Mouse (Mus musculus) CD8-positive naive resting alpha-beta T cell, adult 2 months (primary cell): ENCODE data around the gene Olfr56.
"Not testable (repeated sequence)": the region's sequence is repeated elsewhere in the genome, so short reads cannot be mapped to it uniquely, and the experiment has no call there.

Experiments used
- DNase-seq, 2 experiments: peaks; one replicate each; pipeline ENCODE4 v3.0.0; 2022; ENCODE audit warnings: low read depth in 2 of 2, low spot score in 2 of 2

The Olfr56 gene

DNA sequence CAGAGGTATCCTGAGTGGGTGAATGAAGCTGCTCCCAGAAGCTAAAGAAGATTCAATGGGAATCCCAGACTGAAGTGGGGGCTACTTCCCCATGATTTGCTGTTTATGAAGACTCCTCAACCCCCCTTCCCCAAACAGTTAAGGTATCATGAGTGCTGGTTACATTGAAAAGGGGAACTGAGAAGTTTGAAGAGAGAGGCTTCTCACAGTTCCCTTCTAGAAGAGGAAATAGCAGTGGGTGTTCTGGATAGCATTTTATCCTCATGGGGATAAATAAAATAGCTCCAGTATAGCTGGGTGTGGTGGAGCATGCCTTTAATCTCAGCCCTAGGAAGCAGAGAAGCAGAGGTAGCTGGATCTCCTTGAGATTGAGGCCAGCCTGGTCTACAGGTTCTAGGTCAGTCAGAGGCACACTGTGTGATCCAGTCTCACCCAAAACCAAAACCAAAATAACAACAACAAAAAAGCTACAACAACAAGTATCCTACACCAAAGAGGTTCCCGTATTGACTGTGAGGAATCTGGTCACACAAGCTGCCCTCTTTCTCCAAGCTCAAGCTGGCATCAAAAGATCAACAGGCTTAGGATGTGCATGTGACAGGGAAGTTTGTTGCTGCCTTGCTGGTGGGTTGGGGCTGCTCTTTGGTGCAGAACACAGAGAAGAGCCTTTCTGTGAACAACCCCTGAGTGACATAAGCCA, at the start of gene Olfr56:
Olfr56 (plus strand) TSS at position 650 of the 700 bp plus-strand sequence.
- not testable (repeated sequence) for DNase-seq

DNA sequence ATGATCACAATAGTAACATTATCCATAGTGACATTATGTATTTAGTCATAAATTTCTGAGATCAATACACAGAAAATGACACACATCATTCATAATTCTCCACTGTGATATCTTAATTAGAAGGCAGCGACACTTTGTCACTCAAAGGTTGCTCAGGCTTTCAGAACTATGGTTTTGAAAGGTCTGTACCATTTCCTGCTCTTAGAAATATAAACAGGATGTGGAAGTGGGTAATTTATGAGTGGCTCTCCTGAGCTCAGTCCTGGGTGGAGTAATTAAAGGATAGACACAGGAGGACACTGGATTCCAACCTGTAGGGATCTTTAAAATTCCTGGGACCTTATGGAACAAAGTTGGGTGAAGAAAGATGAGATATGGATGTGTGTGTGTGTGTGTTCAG, 45.3 kb upstream of the Olfr56 start:
- peak in 1 of 2 experiments; percentile 19 for DNase-seq

DNA sequence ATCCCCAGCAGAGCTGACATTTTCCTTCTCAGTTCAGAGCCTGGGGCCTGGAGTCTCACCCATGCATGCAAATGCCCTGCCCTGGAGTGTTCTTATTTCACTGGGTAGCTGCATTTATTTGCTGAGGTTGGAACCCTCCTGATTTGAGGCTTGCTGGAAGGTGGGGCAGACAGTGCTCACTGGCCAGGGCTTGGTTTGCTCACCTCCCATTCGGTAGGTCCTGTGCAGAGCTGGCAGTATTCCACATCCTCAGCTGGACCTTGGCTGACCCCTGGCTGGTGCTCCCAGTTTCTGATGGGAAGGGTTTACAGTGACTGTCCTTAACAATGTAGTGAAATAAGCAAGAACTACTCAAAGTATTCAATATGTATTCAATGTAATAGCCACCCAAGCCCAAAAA, 44.8 kb upstream of the Olfr56 start:
- DNase-seq = not testable (repeated sequence)

DNA sequence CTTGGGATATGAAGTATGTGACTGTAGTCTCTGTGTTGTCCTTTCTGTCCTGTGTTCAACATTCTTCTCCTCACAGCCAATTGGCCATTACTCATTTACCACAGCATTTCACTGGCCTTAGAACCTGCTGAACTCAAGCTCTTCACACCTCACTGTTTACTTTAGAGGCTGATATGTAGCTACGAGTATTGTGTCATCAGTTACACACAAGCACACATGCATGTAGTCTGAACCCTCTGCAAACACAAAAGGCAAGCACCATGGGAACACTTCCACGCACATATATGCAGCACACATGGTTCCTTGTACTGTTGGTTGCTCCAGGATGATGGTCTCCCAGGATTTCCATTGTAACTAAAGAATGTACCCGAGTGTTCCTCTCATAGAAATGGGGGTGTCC, 43.4 kb upstream of the Olfr56 start:
- DNase-seq = not testable (repeated sequence)

DNA sequence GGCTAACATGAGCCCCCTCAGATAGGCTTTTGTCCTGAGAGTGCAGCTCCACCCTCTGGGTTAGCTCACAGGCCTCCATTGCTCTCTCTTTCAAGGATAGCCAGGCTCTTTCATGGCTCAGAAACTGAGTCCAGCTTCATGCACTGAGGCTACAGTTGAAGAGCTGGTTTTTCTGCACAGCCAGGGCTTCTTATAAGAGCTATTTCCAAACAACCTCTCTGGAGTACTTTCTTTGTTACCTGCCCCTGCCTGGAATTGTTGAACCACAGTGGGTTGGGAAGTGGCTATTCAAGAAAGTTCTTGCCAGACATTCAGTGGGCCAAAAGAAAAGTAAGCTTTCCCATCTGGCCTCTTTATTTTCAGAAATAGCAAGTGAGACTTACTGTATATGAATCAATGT, 39.4 kb upstream of the Olfr56 start:
- DNase-seq = not testable (repeated sequence)

DNA sequence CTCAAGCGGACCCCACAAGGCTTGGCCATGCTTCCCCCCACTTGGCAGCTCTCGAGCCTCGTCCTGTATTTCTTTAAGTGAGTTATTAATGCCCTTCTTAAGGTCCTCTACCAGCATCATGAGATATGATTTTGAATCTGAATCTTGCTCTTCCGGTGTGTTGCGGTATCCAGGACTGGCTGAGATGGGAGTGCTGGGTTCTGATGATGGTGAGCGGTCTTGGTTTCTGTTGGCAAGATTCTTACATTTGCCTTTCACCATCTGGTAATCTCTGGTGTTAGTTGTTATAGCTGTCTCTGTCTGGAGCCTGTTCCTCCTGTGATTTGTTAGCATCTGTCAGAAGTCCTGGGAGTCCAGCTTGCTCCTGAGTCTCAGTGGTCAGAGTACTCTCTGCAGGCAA, 32.6 kb upstream of the Olfr56 start, which contains the start of gene Psme2b:
Psme2b (minus strand) TSS at position 101 of the 400 bp plus-strand sequence.
- DNase-seq = not testable (repeated sequence)

DNA sequence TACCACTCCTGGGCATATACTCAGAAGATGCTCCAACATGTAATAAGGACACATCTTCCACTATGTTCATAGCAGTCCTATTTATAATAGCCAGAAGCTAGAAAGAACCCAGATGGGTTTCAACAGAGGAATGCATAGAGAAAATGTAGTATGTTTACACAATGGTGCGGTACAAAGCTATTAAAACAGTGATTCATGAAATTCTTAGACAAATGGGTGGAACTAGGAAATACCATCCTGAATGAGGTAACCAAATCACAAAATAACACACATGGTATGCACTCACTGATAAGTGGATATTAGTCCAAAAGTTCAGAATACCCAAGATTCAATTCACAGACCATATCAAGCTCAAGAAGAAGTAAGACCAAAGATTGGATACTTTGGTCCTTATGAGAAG, 4.0 kb upstream of the Olfr56 start:
- not testable (repeated sequence) for DNase-seq

DNA sequence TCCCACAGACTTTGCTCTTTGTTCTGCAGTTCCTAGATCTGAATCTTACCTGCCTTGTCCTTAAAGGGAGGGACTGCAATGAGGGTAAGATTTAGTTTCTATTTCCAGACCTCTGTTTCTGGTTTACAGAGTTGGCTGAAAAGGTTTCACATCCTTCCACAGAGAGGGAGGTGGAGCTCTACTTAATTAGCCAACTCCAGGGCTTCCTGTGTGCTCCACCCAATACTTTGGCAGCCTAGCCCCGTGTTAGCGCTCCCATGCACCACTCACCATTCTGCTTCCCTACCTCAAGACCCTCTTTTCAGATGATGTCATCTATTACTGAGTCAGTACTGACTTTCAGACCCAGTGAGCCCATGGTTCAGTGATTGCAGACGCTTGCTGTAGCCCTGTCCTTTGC, 562 bp downstream of the Olfr56 start, which contains the start of gene 9930111J21Rik1:
9930111J21Rik1 (minus strand) TSS at position 148 of the 400 bp plus-strand sequence.
- not testable (repeated sequence) for DNase-seq

DNA sequence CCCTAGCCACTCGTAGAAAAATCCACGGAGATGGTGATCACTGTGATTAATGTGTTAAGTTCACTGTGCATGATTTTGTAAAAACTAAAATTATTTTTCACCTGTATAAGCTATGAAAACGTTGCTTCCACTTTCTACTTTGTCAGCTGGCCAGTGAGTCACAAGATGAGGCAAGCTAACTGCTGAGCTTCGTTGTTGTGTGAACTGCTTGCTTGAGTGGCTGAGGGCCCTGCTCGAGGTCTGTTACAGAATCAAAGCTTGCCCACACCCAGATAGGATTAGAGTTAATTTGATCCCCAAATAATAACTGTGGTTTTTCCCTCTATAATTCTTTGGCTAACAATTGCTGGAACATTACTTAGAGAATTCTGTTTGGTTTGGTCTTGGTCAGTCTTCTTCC, 1.4 kb downstream of the Olfr56 start:
- DNase-seq = not testable (repeated sequence)

DNA sequence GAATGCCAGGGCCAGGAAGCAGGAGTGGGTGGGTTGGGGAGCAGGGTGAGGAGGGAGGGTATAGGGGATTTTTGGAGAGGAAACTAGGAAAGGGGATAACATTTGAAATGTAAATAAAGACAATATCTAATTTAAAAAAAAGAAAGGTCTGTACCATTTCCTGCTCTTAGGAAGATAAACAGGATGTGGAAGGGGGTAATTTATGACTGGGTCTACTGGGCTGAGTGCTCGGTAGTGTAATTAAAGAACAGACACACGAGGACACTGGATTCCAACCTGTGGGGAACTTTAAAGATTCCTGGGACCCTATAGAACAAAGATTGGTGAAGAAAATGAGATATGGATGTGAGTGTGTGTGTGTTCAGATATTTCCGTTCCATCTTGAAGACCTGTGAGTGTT, 4.2 kb downstream of the Olfr56 start:
- DNase-seq = not testable (repeated sequence)

DNA sequence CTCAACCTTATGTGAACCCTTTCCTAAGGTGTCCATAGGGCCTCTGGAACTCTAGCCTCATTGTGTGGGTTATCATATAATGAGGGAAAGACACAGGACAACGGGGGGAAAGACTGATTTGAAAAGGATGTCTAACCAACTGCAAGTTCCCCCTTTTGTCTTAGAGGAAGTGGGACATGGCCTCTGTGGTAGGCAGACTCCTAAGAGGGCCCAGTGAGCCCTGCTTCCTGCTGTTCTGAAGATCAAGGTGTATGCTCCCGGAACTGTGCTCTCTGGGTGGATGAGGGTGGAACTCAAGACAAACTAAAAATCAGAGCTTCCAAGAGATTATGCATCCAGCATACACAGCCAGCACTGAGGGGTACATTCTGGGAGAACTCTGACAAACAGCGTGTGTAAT, 9.5 kb downstream of the Olfr56 start:
- not testable (repeated sequence) for DNase-seq

DNA sequence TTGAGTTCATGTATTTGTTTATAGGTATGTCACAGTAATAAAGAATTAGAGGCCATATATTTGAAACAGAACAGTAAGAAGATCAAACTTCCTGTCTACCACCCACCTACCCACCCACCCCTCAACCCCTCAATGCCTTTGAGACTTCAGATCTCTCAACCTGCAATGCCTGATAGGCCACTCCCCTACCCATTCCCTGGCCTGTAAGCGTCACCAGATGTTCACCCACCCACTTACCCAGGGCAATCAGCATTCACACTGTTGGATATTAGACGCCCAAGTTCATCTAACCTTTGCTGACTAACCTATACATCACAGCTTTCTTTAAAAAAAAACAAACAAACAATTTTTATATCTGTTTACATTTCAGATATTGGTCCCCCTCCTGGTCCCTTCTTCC, 11.3 kb downstream of the Olfr56 start:
- DNase-seq = not testable (repeated sequence)

DNA sequence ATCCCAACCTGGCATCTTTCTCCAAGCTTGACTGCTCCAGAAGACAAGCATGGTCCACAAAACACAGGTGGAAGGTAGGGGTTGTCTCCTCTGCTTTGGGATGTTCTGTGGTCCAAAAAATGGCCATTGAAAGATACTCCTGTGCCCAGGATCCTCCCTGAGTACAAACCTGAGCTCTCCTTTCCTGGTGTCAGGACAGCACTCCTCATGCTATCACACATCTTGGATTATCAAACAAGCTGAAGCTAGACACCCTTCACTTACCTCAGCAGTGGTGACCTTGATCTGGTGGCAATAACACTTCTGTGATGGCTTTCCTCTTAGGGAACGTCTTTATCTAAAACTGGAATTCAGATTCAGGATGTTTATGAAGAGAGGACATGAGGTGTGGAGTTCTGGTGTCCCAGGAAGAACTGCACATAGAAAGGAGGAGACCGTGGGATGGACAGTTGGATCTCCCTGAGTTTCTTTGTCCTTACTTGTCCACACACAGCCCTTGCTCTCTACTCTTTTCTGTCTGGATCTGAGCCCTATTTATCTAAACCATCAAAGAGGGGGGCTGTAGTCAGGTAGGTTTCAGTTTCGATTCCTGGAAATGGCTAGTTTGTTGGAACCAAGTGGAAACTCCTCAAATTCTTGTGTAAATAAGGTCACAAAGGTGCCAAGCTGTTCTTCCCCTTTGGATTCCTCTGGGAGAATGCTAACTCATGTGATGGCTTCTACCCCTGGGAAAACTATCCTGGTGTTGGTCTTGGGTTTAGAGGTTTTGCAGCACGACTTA, 13.2 kb downstream of the Olfr56 start, which contains the start of gene Gm12185:
Gm12185 (minus strand) TSS at position 487 of the 781 bp plus-strand sequence.
- DNase-seq = peak; percentile 35 to 43

DNA sequence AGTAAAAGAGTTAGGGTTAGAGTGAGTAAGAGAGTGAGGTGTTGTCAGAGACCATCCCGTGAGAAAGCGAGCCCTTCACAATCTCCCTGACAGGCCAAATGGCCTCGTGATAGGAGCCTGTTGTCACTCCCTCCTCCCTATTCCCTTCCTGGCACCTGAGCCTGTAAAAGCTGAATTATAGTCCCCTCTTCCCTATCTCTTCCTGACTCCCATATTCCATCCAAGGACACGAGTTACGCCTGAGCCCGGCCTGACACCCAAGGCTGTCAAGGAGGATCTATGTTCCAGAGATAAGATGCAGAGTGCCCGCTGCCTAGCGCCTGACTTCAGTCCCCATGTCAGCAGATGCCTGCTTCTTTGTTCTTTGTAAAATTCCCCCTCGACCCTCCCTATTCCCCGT, 14.6 kb downstream of the Olfr56 start:
- not testable (repeated sequence) for DNase-seq

DNA sequence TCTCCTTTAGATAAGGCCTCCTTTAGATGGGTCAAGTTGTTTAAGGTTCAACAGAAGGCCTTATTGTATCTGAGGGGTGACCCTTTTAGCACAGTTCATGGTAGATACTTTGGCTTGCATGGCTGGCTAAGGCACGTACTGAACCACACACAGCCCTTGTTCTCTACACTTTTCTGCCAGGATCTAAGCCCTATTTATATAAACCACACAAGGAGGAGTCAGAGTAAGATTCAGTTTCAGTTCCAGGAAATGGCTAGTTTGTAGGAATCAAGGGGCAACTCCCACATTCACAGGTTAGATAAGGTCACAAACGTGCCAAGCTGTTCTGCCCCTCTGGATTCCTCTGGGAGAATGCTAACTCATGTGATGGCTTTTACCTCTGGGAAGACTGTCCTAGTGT, 15.3 kb downstream of the Olfr56 start, which contains the start of gene Tgtp1:
Tgtp1 (minus strand) TSS at position 155 of the 400 bp plus-strand sequence.
- peak in 1 of 2 experiments; percentile 12 for DNase-seq

DNA sequence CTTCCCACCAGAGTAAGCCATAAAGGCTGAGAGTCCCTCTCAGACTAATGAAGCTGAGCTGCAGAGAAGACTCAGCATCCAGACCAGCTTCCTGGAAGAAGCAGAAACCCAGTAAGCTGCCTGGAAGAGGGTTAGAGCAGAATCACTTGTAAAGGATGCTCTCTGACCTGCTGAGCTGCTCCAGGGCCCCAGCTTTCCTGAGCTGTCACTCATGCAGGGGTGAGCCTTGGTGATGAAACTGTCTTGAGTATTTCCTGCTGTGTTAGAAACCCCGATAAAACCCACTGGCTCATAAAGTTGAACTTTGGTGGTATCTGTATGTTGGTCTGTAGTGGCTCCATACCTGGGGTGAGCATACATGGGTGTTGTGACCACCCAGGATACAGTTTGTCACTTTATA, 21.7 kb downstream of the Olfr56 start:
- not testable (repeated sequence) for DNase-seq

DNA sequence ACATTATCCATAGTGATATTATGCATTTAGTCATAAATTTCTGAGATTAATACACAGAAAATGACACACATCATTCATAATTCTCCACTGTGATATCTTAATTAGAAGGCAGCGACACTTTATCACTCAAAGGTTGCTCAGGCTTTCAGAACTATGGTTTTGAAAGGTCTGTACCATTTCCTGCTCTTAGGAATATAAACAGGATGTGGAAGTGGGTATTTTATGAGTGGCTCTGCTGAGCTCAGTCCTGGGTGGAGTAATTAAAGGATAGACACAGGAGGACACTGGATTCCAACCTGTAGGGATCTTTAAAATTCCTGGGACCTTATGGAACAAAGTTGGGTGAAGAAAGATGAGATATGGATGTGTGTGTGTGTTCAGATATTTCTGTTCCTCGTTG, 27.6 kb downstream of the Olfr56 start:
- not testable (repeated sequence) for DNase-seq

DNA sequence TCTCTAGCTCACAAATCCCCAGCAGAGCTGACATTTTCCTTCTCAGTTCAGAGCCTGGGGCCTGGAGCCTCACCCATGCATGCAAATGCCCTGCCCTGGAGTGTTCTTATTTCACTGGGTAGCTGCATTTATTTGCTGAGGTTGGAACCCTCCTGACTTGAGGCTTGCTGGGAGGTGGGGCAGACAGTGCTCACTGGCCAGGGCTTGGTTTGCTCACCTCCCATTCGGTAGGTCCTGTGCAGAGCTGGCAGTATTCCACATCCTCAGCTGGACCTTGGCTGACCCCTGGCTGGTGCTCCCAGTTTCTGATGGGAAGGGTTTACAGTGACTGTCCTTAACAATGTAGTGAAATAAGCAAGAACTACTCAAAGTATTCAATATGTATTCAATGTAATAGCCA, 28.1 kb downstream of the Olfr56 start:
- not testable (repeated sequence) for DNase-seq

DNA sequence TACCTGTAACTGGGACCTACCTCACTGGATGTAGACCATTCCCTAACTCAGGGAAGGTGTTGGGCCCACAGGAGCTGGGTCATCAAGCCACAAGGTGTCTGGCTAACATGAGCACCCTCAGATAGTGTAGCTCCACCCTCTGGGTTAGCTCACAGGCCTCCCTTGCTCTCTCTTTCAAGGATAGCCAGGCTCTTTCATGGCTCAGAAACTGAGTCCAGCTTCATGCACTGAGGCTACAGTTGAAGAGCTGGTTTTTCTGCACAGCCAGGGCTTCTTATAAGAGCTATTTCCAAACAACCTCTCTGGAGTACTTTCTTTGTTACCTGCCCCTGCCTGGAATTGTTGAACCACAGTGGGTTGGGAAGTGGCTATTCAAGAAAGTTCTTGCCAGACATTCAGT, 33.4 kb downstream of the Olfr56 start:
- not testable (repeated sequence) for DNase-seq

DNA sequence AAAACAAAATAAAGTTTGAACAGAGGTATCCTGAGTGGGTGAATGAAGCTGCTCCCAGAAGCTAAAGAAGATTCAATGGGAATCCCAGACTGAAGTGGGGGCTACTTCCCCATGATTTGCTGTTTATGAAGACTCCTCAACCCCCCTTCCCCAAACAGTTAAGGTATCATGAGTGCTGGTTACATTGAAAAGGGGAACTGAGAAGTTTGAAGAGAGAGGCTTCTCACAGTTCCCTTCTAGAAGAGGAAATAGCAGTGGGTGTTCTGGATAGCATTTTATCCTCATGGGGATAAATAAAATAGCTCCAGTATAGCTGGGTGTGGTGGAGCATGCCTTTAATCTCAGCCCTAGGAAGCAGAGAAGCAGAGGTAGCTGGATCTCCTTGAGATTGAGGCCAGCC, 71.4 kb downstream of the Olfr56 start:
- not testable (repeated sequence) for DNase-seq

DNA sequence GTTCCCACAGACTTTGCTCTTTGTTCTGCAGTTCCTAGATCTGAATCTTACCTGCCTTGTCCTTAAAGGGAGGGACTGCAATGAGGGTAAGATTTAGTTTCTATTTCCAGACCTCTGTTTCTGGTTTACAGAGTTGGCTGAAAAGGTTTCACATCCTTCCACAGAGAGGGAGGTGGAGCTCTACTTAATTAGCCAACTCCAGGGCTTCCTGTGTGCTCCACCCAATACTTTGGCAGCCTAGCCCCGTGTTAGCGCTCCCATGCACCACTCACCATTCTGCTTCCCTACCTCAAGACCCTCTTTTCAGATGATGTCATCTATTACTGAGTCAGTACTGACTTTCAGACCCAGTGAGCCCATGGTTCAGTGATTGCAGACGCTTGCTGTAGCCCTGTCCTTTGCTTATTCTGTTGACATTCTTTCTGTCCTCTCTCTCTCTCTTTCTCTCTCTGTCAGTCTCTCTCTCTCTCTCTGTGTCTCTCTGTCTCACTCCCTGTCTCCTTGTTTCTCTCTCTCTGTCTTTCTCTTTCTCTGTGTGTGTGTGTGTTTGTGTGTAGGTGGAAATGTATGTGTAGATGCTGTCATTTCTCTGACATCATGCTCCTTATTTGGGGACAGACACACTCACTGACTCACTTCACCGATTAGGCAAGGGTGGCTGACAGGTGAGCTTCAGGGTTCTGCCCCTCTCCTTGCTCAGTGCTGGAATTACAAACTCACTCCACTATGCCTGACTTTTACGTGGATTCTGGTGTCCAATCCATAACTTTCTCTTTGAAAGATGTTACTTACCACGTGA, 72.6 kb downstream of the Olfr56 start, which contains the start of gene 9930111J21Rik2:
9930111J21Rik2 (minus strand) TSS at position 150 of the 799 bp plus-strand sequence.
- not testable (repeated sequence) for DNase-seq
